Mouse (Mus musculus) forebrain, embryonic 14.5 days (tissue): Measurements from ENCODE around the gene Gm20388. TPM values are rescaled to one million over a fixed set of nuclear protein-coding genes. Genes with fewer than 3 reads are reported as not detected.

ENCODE experiments used
- ATAC-seq: fragments of 200-750 bp; cut with Nextera tagmentation; 2 replicates; pipeline ENCODE4 v1.8.0; 2017; ENCODE audit warnings: mild to moderate bottlenecking, moderate library complexity
- DNase-seq: peaks from one replicate; pipeline ENCODE4 v3.0.0-alpha.2; 2015; ENCODE audit warnings: low spot score
- H3K27ac ChIP-seq: fragments of 300-500 bp; sonication (generic); 2 replicates; pipeline ENCODE4 v1.5.1; 2014; ENCODE audit warnings: low read depth, mild to moderate bottlenecking, control low read depth, low read length, moderate library complexity
- H3K27me3 ChIP-seq: fragments of 300-500 bp; sonication (generic); replicated peaks from 2 replicates; pipeline ENCODE4 v1.6.1; 2014; ENCODE audit warnings: low read length, control low read depth, mixed read lengths; ENCODE audit not compliant: control insufficient read depth, insufficient read depth
- H3K36me3 ChIP-seq: fragments of 300-500 bp; sonication (generic); 2 replicates; pipeline ENCODE4 v1.6.1; 2014; ENCODE audit warnings: low read length, control low read depth; ENCODE audit not compliant: control insufficient read depth, insufficient read depth
- H3K4me1 ChIP-seq: fragments of 300-500 bp; sonication (generic); 2 replicates; pipeline ENCODE4 v1.6.1; 2014; ENCODE audit warnings: antibody characterized with exemption, low read length, control low read depth; ENCODE audit not compliant: control insufficient read depth, insufficient read depth
- H3K4me2 ChIP-seq: fragments of 300-500 bp; sonication (generic); 2 replicates; pipeline ENCODE4 v1.6.1; 2014; ENCODE audit warnings: mild to moderate bottlenecking, control low read depth, low read length
- H3K4me3 ChIP-seq: fragments of 300-500 bp; sonication (generic); 2 replicates; pipeline ENCODE4 v1.5.1; 2014; ENCODE audit warnings: low read depth, low read length, control low read depth
- H3K9ac ChIP-seq: fragments of 300-500 bp; sonication (generic); 2 replicates; pipeline ENCODE4 v1.6.1; 2014; ENCODE audit warnings: mild to moderate bottlenecking, low read length, control low read depth, moderate library complexity
- H3K9me3 ChIP-seq: fragments of 300-500 bp; sonication (generic); replicated peaks from 2 replicates; pipeline ENCODE4 v1.6.1; 2016; ENCODE audit warnings: low read length, control low read depth, mixed read lengths; ENCODE audit not compliant: control insufficient read depth
- WGBS: fragments of 180-500 bp; shearing (Covaris S2); extraction: QIAGEN DNeasy Blood & Tissue Kit; methylation state at CpG from one replicate; pipeline ENCODE4 v1.1.7; 2014; 5-methylcytosine and 5-hydroxymethylcytosine counted together
- polyA plus RNA-seq: library from polyadenylated mRNA; unstranded; fragments of >200 nt; fragmentation: Nextera tagmentation; extraction: Ambion mirVana; gene quantifications from 2 replicates; pipeline ENCODE4 v1.2.1, GENCODE M21; 2014

The Gm20388 gene
- polyA plus RNA-seq, 1 experiment from 2014 or later = 7.4 TPM

- Histone ChIP-seq H3K4me1 (peaks cover 18% of the 10 kb centered on the region), H3K4me3 (peak within 1 kb of the TSS; percentile 75), H3K9me3 (no peaks in the 10 kb centered on the region), H3K9ac (peak within 1 kb of the TSS; percentile 74), H3K4me2 (peak within 1 kb of the TSS; percentile 95), H3K27ac (peak within 1 kb of the TSS; percentile 36; the same call in 1 of the 2 replicates), H3K27me3 (no peaks in the 10 kb centered on the region; the same call in 1 of the 2 replicates), H3K36me3 (no peaks in the 10 kb centered on the region)
- DNase-seq (peak; percentile 99), ATAC-seq (peak; percentile 95)
- WGBS = under 1% methylated on average over 43 of the region's 61 CpGs
Observed at GRCm38 (mm10) chr8:121907587-121908248, 1997.1 kb downstream of the Gm20388 start, which contains the start of gene Slc7a5. Gene Slc7a5, minus strand, starts transcription at chr8:121907694.

DNA sequence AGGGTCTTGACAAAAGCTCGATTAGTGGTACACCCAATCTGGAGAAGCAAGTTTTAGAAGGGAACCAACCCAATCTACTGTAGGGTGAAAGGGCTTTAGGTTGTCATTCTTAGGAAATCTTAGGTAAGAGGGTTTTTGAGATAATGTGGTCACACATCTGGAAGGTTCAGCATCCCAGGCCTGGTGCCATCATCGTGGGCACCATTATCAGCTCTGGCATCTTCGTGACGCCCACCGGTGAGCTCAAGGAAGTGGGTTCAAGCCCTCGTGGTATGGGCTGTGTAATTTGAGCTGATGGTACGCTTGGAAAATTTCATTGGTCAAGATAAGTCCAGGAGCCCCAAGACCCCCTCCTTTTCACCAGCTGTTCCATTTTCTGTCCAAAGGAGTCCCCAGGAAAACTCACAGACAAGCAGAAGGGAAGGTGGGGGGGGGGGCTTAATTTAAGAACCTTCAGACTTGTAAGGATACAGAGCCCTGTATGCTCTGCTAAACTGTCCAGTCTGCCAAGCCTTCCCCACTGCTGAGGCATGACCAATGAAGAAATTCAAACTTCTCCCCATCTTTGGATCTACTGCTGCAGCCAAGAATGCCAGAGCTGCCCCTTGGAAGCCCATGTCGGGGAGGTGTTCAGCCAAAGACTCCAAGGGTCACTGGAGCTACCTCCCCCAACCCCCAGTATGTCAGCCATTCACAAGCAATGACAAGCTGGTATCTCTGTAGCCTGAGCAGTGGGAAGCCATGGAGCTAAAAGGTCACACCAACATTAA, 1997.9 kb downstream of the Gm20388 start:
- Histone ChIP-seq H3K27ac (no peak overlapping the region), H3K4me2 (peak overlapping the region; percentile 95; the same call in 1 of the 2 replicates), H3K9me3 (no peaks in the 10 kb centered on the region), H3K27me3 (no peaks in the 10 kb centered on the region; the same call in 1 of the 2 replicates), H3K4me3 (no peak overlapping the region), H3K4me1 (peaks cover 18% of the 10 kb centered on the region), H3K9ac (no peak overlapping the region), H3K36me3 (no peaks in the 10 kb centered on the region)
- 68% methylated on average over 8 of the region's 8 CpGs for whole genome bisulfite sequencing
- no peak for ATAC-seq
- no peak for DNase-seq

- H3K27me3 ChIP-seq = no peaks in the 10 kb centered on the region; the same call in 1 of the 2 replicates
- ATAC-seq (no peak), DNase-seq (no peak)
- 73% methylated on average over 8 of the region's 8 CpGs for WGBS
- H3K9ac ChIP-seq = no peak overlapping the region
- H3K9me3 ChIP-seq = no peaks in the 10 kb centered on the region
- no peaks in the 10 kb centered on the region for H3K36me3 ChIP-seq
- H3K4me1 ChIP-seq = peaks cover 18% of the 10 kb centered on the region
- H3K4me3 ChIP-seq = no peak overlapping the region
- no peak overlapping the region for H3K4me2 ChIP-seq
- no peak overlapping the region for H3K27ac ChIP-seq
Observed at GRCm38 (mm10) chr8:121909148-121909541, 1998.5 kb downstream of the Gm20388 start.

GRCm38 (mm10) chr8:121909663-121910062, 1999.0 kb downstream of the Gm20388 start:
- WGBS = 4% methylated on average over 6 of the region's 6 CpGs
- peaks cover 18% of the 10 kb centered on the region for H3K4me1 ChIP-seq
- DNase-seq (peak; percentile 84), ATAC-seq (no peak)
- H3K4me2 ChIP-seq = no peak overlapping the region
- no peak overlapping the region for H3K4me3 ChIP-seq
- no peak overlapping the region for H3K9ac ChIP-seq
- no peaks in the 10 kb centered on the region; the same call in 1 of the 2 replicates for H3K27me3 ChIP-seq
- H3K27ac ChIP-seq = no peak overlapping the region
- H3K9me3 ChIP-seq = no peaks in the 10 kb centered on the region
- no peaks in the 10 kb centered on the region for H3K36me3 ChIP-seq

DNA sequence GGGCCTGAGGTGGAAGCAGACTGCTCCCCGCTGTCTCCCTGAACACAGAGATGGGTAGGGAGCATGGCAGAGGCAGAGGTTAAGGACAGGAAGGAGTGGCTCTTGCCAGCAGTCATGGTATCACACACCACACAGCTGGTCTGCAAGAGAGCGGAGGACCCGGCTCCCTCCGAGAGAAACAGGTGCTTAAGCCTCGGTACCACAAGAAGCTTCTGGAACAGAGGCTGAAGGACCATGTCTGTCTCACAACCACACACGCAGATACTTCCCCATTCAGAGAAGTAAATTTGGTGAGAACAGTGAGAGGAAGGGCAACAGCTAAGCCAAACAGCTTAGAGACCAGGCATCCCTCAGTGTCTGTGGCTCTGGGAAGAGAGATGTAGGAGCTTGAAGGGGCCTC, 2000.8 kb downstream of the Gm20388 start:
- WGBS = 94% methylated on average over 6 of the region's 6 CpGs
- Histone ChIP-seq H3K9ac (no peak overlapping the region), H3K27me3 (no peaks in the 10 kb centered on the region; the same call in 1 of the 2 replicates), H3K9me3 (no peaks in the 10 kb centered on the region), H3K4me2 (no peak overlapping the region), H3K4me1 (peaks cover 3% of the 10 kb centered on the region), H3K27ac (no peak overlapping the region), H3K36me3 (no peaks in the 10 kb centered on the region), H3K4me3 (no peak overlapping the region)
- ATAC-seq (no peak), DNase-seq (no peak)

- H3K36me3 ChIP-seq = no peaks in the 10 kb centered on the region
- H3K4me1 ChIP-seq = no peaks in the 10 kb centered on the region; the same call in 1 of the 2 replicates
- H3K27me3 ChIP-seq = no peaks in the 10 kb centered on the region; the same call in 1 of the 2 replicates
- no peak overlapping the region for H3K4me2 ChIP-seq
- whole genome bisulfite sequencing = 63% methylated on average over 7 of the region's 7 CpGs
- DNase-seq (no peak), ATAC-seq (no peak)
- no peak overlapping the region for H3K27ac ChIP-seq
- no peak overlapping the region for H3K9ac ChIP-seq
- no peaks in the 10 kb centered on the region for H3K9me3 ChIP-seq
- no peak overlapping the region for H3K4me3 ChIP-seq
Observed at GRCm38 (mm10) chr8:121911987-121912386, 2001.3 kb downstream of the Gm20388 start.

- no peak for DNase-seq
- H3K9me3 ChIP-seq = no peaks in the 10 kb centered on the region
- no peak overlapping the region for H3K4me3 ChIP-seq
- no peaks in the 10 kb centered on the region; the same call in 1 of the 2 replicates for H3K27me3 ChIP-seq
- no peaks in the 10 kb centered on the region for H3K36me3 ChIP-seq
- no peak for ATAC-seq
- 61% methylated on average over 3 of the region's 3 CpGs for WGBS
- no peak overlapping the region for H3K9ac ChIP-seq
- H3K27ac ChIP-seq = no peak overlapping the region; the same call in 1 of the 2 replicates
- H3K4me2 ChIP-seq = no peak overlapping the region
- H3K4me1 ChIP-seq = no peaks in the 10 kb centered on the region; the same call in 1 of the 2 replicates
Observed at GRCm38 (mm10) chr8:121912831-121913230, 2002.2 kb downstream of the Gm20388 start.

- H3K36me3 ChIP-seq = no peaks in the 10 kb centered on the region
- no peaks in the 10 kb centered on the region for H3K27me3 ChIP-seq
- no peak overlapping the region for H3K9ac ChIP-seq
- ATAC-seq (no peak), DNase-seq (no peak)
- H3K4me2 ChIP-seq = no peak overlapping the region
- no peaks in the 10 kb centered on the region for H3K4me1 ChIP-seq
- no peak overlapping the region for H3K27ac ChIP-seq
- WGBS = 83% methylated on average over 8 of the region's 8 CpGs
- no peaks in the 10 kb centered on the region for H3K9me3 ChIP-seq
- H3K4me3 ChIP-seq = no peak overlapping the region
Observed at GRCm38 (mm10) chr8:121913378-121913777, 2002.7 kb downstream of the Gm20388 start.

GRCm38 (mm10) chr8:121919158-121919557, 2008.5 kb downstream of the Gm20388 start:
- Histone ChIP-seq H3K36me3 (no peaks in the 10 kb centered on the region), H3K4me2 (no peak overlapping the region), H3K9ac (no peak overlapping the region), H3K27me3 (no peaks in the 10 kb centered on the region), H3K4me3 (no peak overlapping the region), H3K27ac (no peak overlapping the region), H3K9me3 (no peaks in the 10 kb centered on the region), H3K4me1 (no peaks in the 10 kb centered on the region)
- 83% methylated on average over 4 of the region's 4 CpGs for WGBS
- no peak for ATAC-seq
- no peak for DNase-seq
